Mouse (Mus musculus) liver, embryonic 14 days (tissue): ENCODE data around the gene Lrrc45. TPM values are rescaled to one million over a fixed set of nuclear protein-coding genes. Genes with fewer than 3 reads are reported as not detected.

ENCODE experiments used
- polyA plus RNA-seq: library from polyadenylated mRNA; depleted of rRNA; stranded (reverse); fragments of >200 nt; gene quantifications from 2 replicates; pipeline ENCODE4 v1.2.3, GENCODE M21; 2012; rRNA removed

Lrrc45 gene
- polyA plus RNA-seq: 8.6 and 8.7 TPM in 2 replicates

DNA sequence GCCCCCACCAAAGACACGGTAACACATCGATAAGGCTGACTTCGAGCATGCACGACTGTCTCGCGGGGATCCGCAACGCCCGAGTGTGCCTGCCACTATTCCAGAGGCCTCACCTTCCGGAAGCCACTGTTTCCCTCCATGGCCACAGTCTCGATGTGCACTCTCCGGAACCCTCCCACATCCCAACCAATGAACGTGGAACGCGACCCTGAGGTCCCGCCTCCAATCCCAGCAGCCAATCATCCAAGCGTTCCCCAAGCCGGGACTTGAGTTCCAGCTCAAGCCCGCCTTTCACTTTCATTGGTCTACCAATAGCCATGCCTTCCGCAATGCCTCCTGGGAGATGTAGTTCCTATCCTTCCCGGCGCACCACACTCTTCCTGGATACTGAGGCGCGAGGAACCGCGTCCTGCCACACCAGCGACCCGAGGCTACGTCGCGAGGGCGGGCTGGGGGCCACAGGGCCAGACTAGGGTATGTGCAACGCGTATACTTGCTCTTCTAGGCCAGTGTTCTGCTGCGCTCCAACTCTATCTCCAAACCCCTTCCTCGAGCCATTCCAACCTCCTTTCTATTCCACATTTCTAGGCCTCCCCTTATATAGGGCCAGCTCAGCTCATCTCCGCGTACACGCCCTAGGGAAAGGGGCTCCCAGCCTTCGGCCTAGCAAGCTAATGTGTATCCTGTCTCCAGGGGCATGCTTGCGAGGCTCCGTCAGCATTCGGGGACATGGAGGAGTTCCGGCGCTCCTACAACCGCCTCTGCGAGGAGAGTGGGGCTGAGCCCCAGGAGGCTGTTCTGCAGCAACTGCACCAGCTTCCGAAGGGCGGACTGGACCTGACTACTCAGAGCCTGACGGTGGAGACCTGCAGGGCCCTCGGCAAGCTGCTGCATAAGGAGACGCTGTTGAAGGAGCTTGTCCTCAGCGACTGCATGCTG lies at the start of gene Lrrc45, which contains the start of gene Cenpx:
Gene Lrrc45, plus strand, starts transcription at position 346 of the 939 bp plus-strand sequence.
Gene Cenpx, minus strand, starts transcription at position 159 of the 939 bp plus-strand sequence.

DNA sequence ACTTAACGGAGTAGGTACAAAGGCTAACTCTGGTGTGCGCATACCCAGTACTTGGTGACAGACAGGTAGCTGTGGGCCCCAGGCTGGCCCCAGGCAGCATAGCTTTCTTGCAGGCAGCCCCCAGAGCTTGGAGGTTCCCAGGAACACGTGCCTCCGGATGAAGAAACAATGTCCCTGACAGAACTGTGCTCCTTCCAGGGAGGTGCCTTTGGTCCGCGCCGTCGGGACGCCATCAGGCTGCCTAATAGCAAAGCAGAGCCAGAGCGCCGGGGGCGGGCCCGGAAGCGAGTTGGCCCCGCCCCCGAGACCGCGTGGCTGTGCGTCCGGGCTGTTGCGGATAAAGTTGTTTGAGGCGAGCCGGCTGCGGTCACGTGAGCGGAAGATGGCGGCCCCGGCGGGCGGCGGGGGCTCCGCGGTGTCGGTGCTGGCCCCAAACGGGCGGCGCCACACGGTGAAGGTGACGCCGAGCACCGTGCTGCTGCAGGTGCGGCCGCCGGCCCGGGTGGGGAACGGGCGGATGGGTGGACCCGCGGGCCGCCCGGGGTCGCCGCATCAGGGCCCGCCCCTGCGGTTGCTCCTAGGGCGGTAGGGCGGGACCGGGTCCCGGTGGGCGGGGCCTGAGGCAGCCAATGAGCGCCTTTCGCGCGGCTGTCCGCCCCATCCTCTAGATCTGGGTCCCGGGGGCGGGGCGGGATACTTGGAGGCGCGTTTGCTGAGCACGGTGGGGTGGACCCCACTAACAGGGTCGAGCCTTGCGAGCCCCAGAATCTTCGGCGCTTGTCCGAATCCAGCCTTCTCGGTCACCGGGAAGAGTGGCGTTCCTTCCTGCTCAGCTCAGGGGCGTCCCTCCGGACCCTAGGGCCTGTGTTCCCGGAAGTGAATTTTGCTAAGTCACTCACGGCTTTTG lies 40.8 kb upstream of the Lrrc45 start, which contains the start of gene Aspscr1:
Gene Aspscr1, plus strand, starts transcription at position 287 of the 907 bp plus-strand sequence.

DNA sequence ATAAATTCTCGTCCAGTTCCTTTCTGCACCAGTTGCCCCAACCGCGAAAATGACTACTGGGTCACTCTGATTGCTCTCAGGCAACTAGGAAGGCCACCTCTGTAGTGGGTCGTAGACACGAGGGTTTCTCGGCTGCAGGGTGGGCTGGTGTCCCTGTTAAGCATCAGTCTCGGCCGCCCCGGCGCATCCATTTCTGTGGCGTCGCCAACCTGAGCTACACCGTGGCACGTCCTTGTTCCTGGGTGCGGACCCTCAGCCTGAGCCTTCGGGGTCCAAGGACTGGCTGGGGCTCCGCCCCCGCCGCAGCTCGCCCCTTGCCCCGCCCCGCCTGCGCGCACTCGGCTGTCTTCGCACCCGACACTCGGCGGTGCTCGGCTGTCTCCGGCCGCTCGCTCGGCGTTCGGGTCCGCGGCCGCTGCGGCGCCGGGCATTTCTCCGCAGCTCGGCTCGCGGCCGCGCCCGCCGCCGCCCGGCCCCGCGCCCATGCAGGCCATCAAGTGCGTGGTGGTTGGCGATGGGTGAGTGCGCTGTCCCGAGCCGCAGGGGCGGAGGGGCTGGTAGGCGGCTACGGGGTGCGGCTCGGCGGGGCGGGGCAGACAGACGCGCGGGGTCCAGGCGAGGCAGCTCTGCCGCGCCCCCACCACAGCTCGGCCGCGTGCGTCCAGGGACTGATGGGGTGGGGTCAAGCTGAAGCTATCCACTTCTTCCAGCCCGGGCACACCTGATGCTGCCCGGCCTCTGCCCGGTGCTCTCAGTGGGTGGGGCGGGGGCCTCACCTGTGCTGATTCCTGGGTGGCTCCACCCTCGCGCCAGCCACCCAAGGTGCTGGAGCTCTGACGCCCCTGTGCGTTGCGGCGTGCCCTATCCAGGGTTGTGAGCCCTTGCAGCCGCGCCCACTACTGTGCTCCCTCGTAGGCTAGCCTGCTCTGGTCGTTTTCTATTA lies 7.7 kb downstream of the Lrrc45 start, which contains the start of gene Rac3:
Gene Rac3, plus strand, starts transcription at position 347 of the 943 bp plus-strand sequence.

DNA sequence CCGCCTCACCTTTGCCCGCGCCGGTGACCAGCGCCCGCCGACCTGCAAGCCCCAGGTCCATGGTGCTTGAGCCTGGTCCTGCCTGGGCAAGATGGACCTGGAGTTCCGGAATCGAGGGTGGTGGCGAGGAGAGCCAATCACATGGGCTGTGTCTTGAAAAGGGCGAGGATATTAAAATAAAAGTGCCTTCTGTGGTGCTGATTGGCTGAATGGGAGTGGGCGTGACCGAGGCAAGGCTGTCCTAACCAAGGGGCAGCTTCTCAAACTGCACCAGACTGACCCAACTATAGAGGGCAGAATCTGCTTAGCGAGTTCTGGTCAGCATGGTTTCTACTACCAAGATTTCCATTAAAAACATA lies 13.4 kb downstream of the Lrrc45 start, which contains the start of gene Dcxr:
Gene Dcxr, minus strand, starts transcription at position 113 of the 359 bp plus-strand sequence.

DNA sequence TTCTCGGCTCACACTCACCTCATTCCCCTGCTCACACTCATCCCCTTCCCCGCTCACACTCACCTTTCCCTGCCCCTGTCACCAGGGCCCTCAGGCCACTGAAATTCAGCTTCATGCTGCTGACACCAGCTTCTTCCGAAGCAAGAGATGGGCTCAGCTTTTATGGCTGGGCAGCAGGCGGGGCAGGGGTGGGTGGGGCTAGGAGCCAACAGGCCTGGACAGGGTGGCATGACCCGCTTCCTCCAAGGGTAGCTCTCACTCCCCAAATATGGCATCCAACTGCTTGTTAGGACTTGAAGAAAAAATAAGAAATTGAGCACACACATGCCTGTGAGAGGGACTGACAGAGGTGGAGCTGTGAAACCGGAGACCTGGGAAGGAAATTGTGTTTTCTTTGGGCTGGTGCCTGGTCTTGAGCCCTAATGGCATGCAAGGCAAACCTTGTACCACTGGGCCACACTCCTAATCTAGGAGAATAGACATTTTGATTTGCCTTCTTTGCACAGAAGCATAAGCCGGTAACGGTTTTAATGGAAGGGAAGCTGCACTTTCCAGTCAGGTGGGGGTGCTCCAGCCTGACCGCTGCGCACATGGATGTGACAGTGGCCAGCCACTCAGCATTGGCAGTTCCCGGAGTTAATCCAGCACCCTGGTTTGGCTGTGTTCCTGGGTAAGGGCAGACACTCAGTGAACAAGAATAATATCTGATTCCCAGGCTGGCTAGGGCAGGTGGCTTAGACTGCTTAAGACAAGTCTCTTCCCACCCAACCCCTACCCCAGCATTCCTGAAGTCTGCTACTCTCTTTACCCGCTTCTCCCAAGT lies 18.3 kb downstream of the Lrrc45 start, which contains the start of gene Cbr2:
Gene Cbr2, minus strand, starts transcription at position 257 of the 823 bp plus-strand sequence.

DNA sequence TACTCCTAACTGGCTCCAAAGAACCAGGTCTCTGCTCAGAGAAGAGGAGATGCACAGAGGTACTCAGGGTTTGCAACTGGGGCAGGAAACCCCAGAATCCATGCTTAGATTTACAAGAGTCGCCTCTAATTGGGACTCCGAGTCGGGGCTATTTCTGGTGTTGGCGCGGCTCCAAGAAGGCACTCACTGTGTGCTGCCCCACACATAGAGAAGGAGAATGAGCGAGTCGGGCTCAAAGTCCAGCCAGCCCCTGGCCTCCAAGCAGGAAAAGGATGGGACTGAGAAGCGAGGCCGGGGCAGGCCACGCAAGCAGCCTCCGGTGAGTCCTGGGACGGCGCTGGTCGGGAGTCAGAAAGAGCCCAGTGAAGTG lies 48.9 kb downstream of the Lrrc45 start, which contains the start of gene Hmga1b:
Gene Hmga1b, plus strand, starts transcription at position 123 of the 370 bp plus-strand sequence.

Other genes with a start within 250 kb of the Lrrc45 start
- gene Arl16, start 246.3 kb upstream of the Lrrc45 start, polyA plus RNA-seq: 8.3 and 11.6 TPM in 2 replicates
- gene Mrpl12, start 229.3 kb upstream of the Lrrc45 start, polyA plus RNA-seq: 77.5 and 86.5 TPM in 2 replicates
- 27.2 and 31.8 TPM in 2 replicates for gene Slc25a10, start 222.1 kb upstream of the Lrrc45 start, polyA plus RNA-seq
- 16.1 and 19.1 TPM in 2 replicates for gene Gcgr, start 183.2 kb upstream of the Lrrc45 start, polyA plus RNA-seq
- 25.4 and 28.5 TPM in 2 replicates for gene Mcrip1, start 164.2 kb upstream of the Lrrc45 start, polyA plus RNA-seq
- 0.14 TPM in 1 of 2 replicates, not detected in the other for gene Ppp1r27, start 162.8 kb upstream of the Lrrc45 start, polyA plus RNA-seq
- 239 and 240 TPM in 2 replicates for gene P4hb, start 140.7 kb upstream of the Lrrc45 start, polyA plus RNA-seq
- gene Arhgdia, start 132.3 kb upstream of the Lrrc45 start, polyA plus RNA-seq: 151 and 168 TPM in 2 replicates
- gene Alyref, start 115.6 kb upstream of the Lrrc45 start, polyA plus RNA-seq: 112 and 119 TPM in 2 replicates
- gene Anapc11, start 115.5 kb upstream of the Lrrc45 start, polyA plus RNA-seq: 49.9 and 56.0 TPM in 2 replicates
- gene Npb, start 105.4 kb upstream of the Lrrc45 start, polyA plus RNA-seq: 4.6 and 5.4 TPM in 2 replicates
- gene Pcyt2, start 96.0 kb upstream of the Lrrc45 start, polyA plus RNA-seq: 113 and 125 TPM in 2 replicates
- gene Sirt7, start 88.7 kb upstream of the Lrrc45 start, polyA plus RNA-seq: 27.4 and 30.1 TPM in 2 replicates
- gene Mafg, start 80.3 kb upstream of the Lrrc45 start, polyA plus RNA-seq: 25.1 and 29.7 TPM in 2 replicates
- 4.4 and 4.5 TPM in 2 replicates for gene Pycr1, start 70.2 kb upstream of the Lrrc45 start, polyA plus RNA-seq
- gene Myadml2, start 65.8 kb upstream of the Lrrc45 start, polyA plus RNA-seq: 0.14 and 0.28 TPM in 2 replicates
- gene Notum, start 52.8 kb upstream of the Lrrc45 start, polyA plus RNA-seq: 0.22 and 0.43 TPM in 2 replicates
- gene Aspscr1, start 41.0 kb upstream of the Lrrc45 start, polyA plus RNA-seq: 16.8 and 20.5 TPM in 2 replicates
- gene Cenpx, start 187 bp upstream of the Lrrc45 start, polyA plus RNA-seq: 61.2 and 66.5 TPM in 2 replicates
- gene Rac3, start 7.5 kb downstream of the Lrrc45 start, polyA plus RNA-seq: 1.3 and 1.4 TPM in 2 replicates
- gene Dcxr, start 13.4 kb downstream of the Lrrc45 start, polyA plus RNA-seq: 9.4 and 10.1 TPM in 2 replicates
- gene Cbr2, start 18.2 kb downstream of the Lrrc45 start, polyA plus RNA-seq: 0.16 TPM in 1 of 2 replicates, not detected in the other
- 2.8 and 3.7 TPM in 2 replicates for gene Hmga1b, start 48.9 kb downstream of the Lrrc45 start, polyA plus RNA-seq
- gene Rfng, start 70.3 kb downstream of the Lrrc45 start, polyA plus RNA-seq: 6.9 and 8.6 TPM in 2 replicates
- 61.2 and 70.7 TPM in 2 replicates for gene Gps1, start 70.3 kb downstream of the Lrrc45 start, polyA plus RNA-seq
- gene Dus1l, start 82.5 kb downstream of the Lrrc45 start, polyA plus RNA-seq: 30.8 and 33.4 TPM in 2 replicates
- 44.8 and 46.6 TPM in 2 replicates for gene Fasn, start 110.6 kb downstream of the Lrrc45 start, polyA plus RNA-seq
- gene Ccdc57, start 218.9 kb downstream of the Lrrc45 start, polyA plus RNA-seq: 1.4 and 1.7 TPM in 2 replicates
- gene Slc16a3, start 234.6 kb downstream of the Lrrc45 start, polyA plus RNA-seq: 19.7 and 22.6 TPM in 2 replicates